Mouse (Mus musculus): ENCODE data around the gene Cwf19l1. TPM values are rescaled to one million over a fixed set of nuclear protein-coding genes. Genes with fewer than 3 reads are reported as not detected.

The Cwf19l1 gene
- polyA plus RNA-seq (2016; fragmentation: Nextera tagmentation; extraction: Ambion mirVana): 42.1 and 42.6 TPM in 2 replicates

DNA sequence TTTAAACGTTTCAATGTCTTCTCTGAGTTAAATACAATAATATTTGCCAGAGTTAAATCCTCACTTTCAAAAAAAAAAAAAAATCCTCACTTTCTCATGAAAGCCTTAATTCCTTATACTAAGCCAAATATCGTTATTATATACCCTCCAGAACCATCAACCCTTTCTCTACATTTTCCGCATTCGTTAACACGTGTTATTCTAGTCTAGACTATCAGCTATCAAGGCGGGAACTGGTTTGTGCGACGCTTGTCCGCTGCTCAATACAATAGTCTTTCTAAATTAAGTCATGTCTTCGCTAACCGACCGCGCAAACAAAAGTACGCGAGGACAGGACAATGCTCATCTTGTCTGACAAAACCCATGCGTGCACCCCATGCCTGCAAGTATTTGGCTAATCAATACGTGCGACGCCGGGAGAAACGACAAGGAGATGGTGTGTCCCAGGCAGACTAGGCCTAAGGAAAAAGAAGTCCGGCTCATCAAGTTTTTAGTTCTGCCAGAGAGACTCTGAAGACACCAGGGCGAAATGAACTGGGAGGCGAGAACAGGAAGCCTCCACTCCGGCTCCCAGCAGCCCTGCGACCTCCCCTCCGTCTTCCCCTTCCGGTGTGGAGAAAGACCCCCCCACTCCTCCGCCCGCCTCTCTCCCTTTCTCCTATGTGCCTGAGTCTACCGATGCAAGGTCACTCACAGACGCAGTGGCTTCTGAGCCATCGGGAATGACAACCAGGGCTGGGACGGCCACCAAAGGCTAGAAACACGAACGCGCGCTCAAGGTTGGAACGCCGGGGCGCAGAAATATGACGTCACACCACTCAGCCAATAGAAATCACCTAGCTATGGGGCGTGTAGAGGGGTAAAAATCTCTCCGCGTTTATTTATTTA lies at the start of gene Cwf19l1:
Gene Cwf19l1 (minus strand): TSS at position 805 of the 888 bp plus-strand sequence.
- Histone ChIP-seq H3K27ac (peak within 1 kb of the TSS; percentile 91), H3K27me3 (no peaks in the 10 kb centered on the region), H3K36me3 (peaks cover 36% of the 10 kb centered on the region), H3K9me3 (no peaks in the 10 kb centered on the region), H3K4me1 (peaks cover 6% of the 10 kb centered on the region), H3K4me3 (peak within 1 kb of the TSS; percentile 79), H3K9ac (peak within 1 kb of the TSS; percentile 74), H3K4me2 (replicated peaks) (peak within 1 kb of the TSS; percentile 64)
- WGBS: under 1% methylated on average over 45 of the region's 45 CpGs
- ATAC-seq (ENCODE audit: insufficient number of reproducible peaks, insufficient read depth, low FRiP score, low TSS enrichment): peak; percentile 69

DNA sequence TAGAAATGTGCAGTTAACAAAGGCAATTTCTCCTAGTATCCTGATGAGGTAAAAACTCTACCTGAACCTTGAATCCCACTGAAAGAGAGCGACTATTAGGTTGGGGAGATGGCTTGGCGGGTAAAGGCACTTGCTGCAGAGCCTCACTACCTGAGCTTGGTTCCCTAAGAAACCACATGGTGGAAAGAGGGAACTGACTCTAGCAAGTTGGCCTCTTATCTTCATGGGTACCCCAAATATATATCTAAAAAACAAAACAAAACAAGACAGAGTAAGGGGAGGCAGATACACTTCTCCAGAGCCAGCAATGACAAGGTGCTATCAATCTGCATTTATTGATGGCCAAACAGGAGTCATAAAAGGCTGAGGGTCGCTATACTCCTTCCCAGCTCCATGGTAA lies 48.3 kb upstream of the Cwf19l1 start:
- Histone ChIP-seq H3K4me1 (no peaks in the 10 kb centered on the region), H3K9ac (no peak overlapping the region), H3K27me3 (no peaks in the 10 kb centered on the region), H3K4me3 (no peak overlapping the region), H3K36me3 (no peaks in the 10 kb centered on the region), H3K9me3 (no peaks in the 10 kb centered on the region), H3K4me2 (replicated peaks) (no peak overlapping the region), H3K27ac (no peak overlapping the region)
- no peak for ATAC-seq (ENCODE audit: insufficient number of reproducible peaks, insufficient read depth, low FRiP score, low TSS enrichment)
- 74% methylated on average over 3 of the region's 3 CpGs for WGBS

- ATAC-seq (ENCODE audit: insufficient number of reproducible peaks, insufficient read depth, low FRiP score, low TSS enrichment): no peak
These were observed 44.8 kb upstream of the Cwf19l1 start for GRCm38 (mm10) chr19:44180502-44180901.

DNA sequence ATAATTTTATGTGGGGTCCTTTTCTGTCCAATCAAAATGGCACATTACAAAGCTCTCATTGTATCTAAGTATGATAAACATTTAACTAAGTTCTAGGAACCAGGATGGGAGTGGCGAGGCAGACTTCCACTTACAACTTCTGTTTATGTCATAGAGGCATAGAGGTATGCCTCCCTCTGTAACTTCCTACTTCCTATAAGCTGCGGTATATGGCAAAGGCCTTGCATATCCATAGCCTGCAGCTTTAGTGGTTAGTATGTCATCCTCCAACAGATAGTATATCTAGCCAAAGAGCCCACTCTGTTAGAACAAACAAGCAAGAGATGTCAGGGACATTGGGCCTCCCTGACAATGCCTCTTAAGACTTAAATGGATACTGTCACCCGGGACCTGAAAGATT lies 41.1 kb upstream of the Cwf19l1 start:
- no peak overlapping the region for H3K4me3 ChIP-seq
- 80% methylated on average over 3 of the region's 3 CpGs for WGBS
- no peak overlapping the region for H3K27ac ChIP-seq
- no peak overlapping the region for H3K4me2 ChIP-seq (replicated peaks)
- H3K9ac ChIP-seq: no peak overlapping the region
- ATAC-seq (ENCODE audit: insufficient number of reproducible peaks, insufficient read depth, low FRiP score, low TSS enrichment): no peak
- H3K36me3 ChIP-seq: no peaks in the 10 kb centered on the region
- H3K4me1 ChIP-seq: no peaks in the 10 kb centered on the region
- no peaks in the 10 kb centered on the region for H3K9me3 ChIP-seq
- H3K27me3 ChIP-seq: no peaks in the 10 kb centered on the region

More at GRCm38 (mm10) chr19:44180502-44180901, 44.8 kb upstream of the Cwf19l1 start:
- Histone ChIP-seq H3K27ac (no peak overlapping the region), H3K9ac (no peak overlapping the region), H3K4me3 (no peak overlapping the region), H3K27me3 (no peaks in the 10 kb centered on the region), H3K4me1 (no peaks in the 10 kb centered on the region), H3K4me2 (replicated peaks) (no peak overlapping the region), H3K9me3 (no peaks in the 10 kb centered on the region), H3K36me3 (no peaks in the 10 kb centered on the region)
- 86% methylated on average over 1 of the region's 1 CpGs for WGBS

GRCm38 (mm10) chr19:44174835-44175234 lies 39.2 kb upstream of the Cwf19l1 start:
- H3K9me3 ChIP-seq: no peaks in the 10 kb centered on the region
- no peak overlapping the region for H3K4me3 ChIP-seq
- H3K27ac ChIP-seq: no peak overlapping the region
- WGBS: 65% methylated on average over 8 of the region's 8 CpGs
- H3K4me1 ChIP-seq: no peaks in the 10 kb centered on the region
- no peak for ATAC-seq (ENCODE audit: insufficient number of reproducible peaks, insufficient read depth, low FRiP score, low TSS enrichment)
- no peak overlapping the region for H3K4me2 ChIP-seq (replicated peaks)
- no peak overlapping the region for H3K9ac ChIP-seq
- H3K36me3 ChIP-seq: no peaks in the 10 kb centered on the region
- no peaks in the 10 kb centered on the region for H3K27me3 ChIP-seq

- no peak overlapping the region for H3K27ac ChIP-seq
- ATAC-seq (ENCODE audit: insufficient number of reproducible peaks, insufficient read depth, low FRiP score, low TSS enrichment): no peak
- no peaks in the 10 kb centered on the region for H3K4me1 ChIP-seq
- no peak overlapping the region for H3K4me3 ChIP-seq
- WGBS: 10% methylated on average over 3 of the region's 3 CpGs
- H3K27me3 ChIP-seq: no peaks in the 10 kb centered on the region
- no peak overlapping the region for H3K4me2 ChIP-seq (replicated peaks)
- no peaks in the 10 kb centered on the region for H3K36me3 ChIP-seq
- no peaks in the 10 kb centered on the region for H3K9me3 ChIP-seq
- no peak overlapping the region for H3K9ac ChIP-seq
These were observed 25.8 kb upstream of the Cwf19l1 start for GRCm38 (mm10) chr19:44161515-44161914.

DNA sequence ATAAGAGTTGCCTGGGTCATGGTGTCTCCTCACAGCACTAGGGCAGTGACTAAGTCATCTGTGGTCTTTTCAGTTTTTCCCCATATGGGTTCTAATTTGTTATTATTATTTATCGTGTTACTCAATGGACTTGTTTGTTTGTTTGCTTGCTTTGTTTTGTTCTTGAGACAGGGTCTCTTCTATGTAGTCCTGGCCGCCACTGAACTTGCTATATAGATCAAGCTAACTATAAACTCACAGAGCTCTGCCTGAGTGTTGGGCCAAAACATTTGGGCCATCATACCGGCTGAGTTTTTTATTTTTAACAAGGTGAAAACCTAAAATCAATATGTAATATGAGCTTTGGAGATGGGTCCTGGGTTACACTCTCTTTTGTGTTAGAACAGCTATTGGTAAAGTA lies 23.7 kb upstream of the Cwf19l1 start:
- Histone ChIP-seq H3K4me3 (no peak overlapping the region), H3K4me1 (no peaks in the 10 kb centered on the region), H3K9me3 (no peaks in the 10 kb centered on the region), H3K36me3 (no peaks in the 10 kb centered on the region), H3K9ac (no peak overlapping the region), H3K4me2 (replicated peaks) (no peak overlapping the region), H3K27me3 (no peaks in the 10 kb centered on the region), H3K27ac (no peak overlapping the region)
- no peak for ATAC-seq (ENCODE audit: insufficient number of reproducible peaks, insufficient read depth, low FRiP score, low TSS enrichment)
- WGBS: 84% methylated on average over 3 of the region's 3 CpGs

- no peak for ATAC-seq (ENCODE audit: insufficient number of reproducible peaks, insufficient read depth, low FRiP score, low TSS enrichment)
- Histone ChIP-seq H3K27me3 (peaks cover 2% of the 10 kb centered on the region; the same call in 1 of the 2 replicates), H3K36me3 (no peaks in the 10 kb centered on the region), H3K4me3 (no peak overlapping the region), H3K27ac (no peak overlapping the region), H3K4me2 (replicated peaks) (no peak overlapping the region), H3K9ac (no peak overlapping the region), H3K9me3 (no peaks in the 10 kb centered on the region), H3K4me1 (no peaks in the 10 kb centered on the region)
- WGBS: 94% methylated on average over 10 of the region's 10 CpGs
These were observed 21.3 kb upstream of the Cwf19l1 start for GRCm38 (mm10) chr19:44157005-44157404.

GRCm38 (mm10) chr19:44153781-44154180 lies 18.1 kb upstream of the Cwf19l1 start:
- H3K4me3 ChIP-seq: no peak overlapping the region
- H3K9me3 ChIP-seq: no peaks in the 10 kb centered on the region
- H3K27ac ChIP-seq: no peak overlapping the region
- no peaks in the 10 kb centered on the region for H3K4me1 ChIP-seq
- H3K27me3 ChIP-seq: peaks cover 8% of the 10 kb centered on the region; the same call in 1 of the 2 replicates
- no peak for ATAC-seq (ENCODE audit: insufficient number of reproducible peaks, insufficient read depth, low FRiP score, low TSS enrichment)
- 85% methylated on average over 5 of the region's 5 CpGs for WGBS
- H3K36me3 ChIP-seq: no peaks in the 10 kb centered on the region
- no peak overlapping the region for H3K9ac ChIP-seq
- no peak overlapping the region for H3K4me2 ChIP-seq (replicated peaks)

DNA sequence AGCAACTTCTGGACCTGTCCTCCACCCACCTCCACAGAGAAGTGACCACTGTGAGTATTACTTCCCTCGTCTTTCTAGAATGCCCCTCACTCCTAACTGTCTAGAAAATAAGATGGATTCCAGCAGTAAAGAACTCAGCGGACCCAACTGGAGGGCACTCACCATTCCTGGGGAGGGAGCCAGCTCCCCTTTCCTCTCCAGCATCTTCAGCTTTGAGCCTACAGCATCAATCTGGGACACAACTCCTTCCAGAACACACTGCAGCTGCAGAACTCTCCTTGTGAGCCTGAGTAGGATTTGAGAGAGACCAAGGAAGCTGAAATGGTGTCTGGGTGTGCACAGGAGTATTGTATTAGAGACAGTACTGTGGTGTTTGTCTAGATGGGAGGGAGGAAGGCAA lies 13.3 kb upstream of the Cwf19l1 start:
- Histone ChIP-seq H3K27me3 (peaks cover 8% of the 10 kb centered on the region; the same call in 1 of the 2 replicates), H3K27ac (no peak overlapping the region), H3K4me3 (no peak overlapping the region), H3K4me1 (peaks cover 7% of the 10 kb centered on the region; the same call in 1 of the 2 replicates), H3K9ac (no peak overlapping the region), H3K36me3 (peaks cover 8% of the 10 kb centered on the region; the same call in 1 of the 2 replicates), H3K4me2 (replicated peaks) (no peak overlapping the region), H3K9me3 (no peaks in the 10 kb centered on the region)
- ATAC-seq (ENCODE audit: insufficient number of reproducible peaks, insufficient read depth, low FRiP score, low TSS enrichment): no peak
- WGBS: 78% methylated on average over 2 of the region's 2 CpGs

DNA sequence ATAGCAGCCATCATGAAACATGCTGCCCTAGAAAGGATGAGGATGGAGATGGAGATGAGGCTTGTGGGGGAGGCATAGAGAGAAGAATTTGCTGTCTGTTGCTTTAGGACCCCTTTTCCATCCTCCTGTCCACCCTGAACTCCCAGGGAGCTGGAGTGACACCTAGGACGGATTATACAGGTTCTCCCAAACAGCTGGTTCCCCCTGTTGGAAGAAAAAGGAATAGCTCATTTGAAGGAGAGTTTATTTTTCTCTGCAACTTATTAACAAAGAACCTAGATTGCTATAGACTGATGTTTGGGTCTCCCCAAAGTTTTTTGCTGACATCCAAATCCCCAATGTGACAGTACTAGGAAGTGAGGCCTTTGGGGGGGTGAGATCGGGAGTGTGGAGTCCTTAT lies 12.7 kb upstream of the Cwf19l1 start:
- Histone ChIP-seq H3K36me3 (peaks cover 12% of the 10 kb centered on the region; the same call in 1 of the 2 replicates), H3K4me3 (no peak overlapping the region), H3K27ac (no peak overlapping the region), H3K4me2 (replicated peaks) (no peak overlapping the region), H3K4me1 (peaks cover 7% of the 10 kb centered on the region; the same call in 1 of the 2 replicates), H3K27me3 (peaks cover 8% of the 10 kb centered on the region; the same call in 1 of the 2 replicates), H3K9me3 (no peaks in the 10 kb centered on the region), H3K9ac (no peak overlapping the region)
- WGBS: 33% methylated on average over 2 of the region's 2 CpGs
- ATAC-seq (ENCODE audit: insufficient number of reproducible peaks, insufficient read depth, low FRiP score, low TSS enrichment): no peak

DNA sequence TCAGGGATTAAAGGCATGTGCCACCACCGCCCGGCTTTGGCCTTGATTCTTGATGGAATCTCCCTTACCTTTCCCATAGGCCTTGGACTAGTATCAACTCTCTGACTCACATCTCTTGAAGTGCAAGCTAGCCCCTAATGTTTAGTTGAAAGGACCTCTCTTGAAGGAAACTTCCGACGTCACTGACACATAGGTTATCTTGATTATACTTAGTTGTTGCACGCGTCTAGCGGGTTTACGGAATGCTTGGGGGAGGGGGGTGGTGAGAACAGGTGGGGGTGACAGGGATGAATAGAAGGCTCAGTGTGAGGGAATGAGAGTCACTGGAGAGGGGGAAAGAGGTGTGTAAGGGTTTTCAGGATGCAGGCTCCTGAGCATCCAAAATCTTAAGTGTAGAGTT lies 11.3 kb upstream of the Cwf19l1 start:
- 95% methylated on average over 8 of the region's 8 CpGs for WGBS
- ATAC-seq (ENCODE audit: insufficient number of reproducible peaks, insufficient read depth, low FRiP score, low TSS enrichment): no peak

More for the DNA sequence above, 11.3 kb upstream of the Cwf19l1 start:
- Histone ChIP-seq H3K4me2 (replicated peaks) (no peak overlapping the region), H3K36me3 (peaks cover 24% of the 10 kb centered on the region), H3K27me3 (peaks cover 5% of the 10 kb centered on the region; the same call in 1 of the 2 replicates), H3K9me3 (no peaks in the 10 kb centered on the region), H3K4me3 (no peak overlapping the region), H3K27ac (no peak overlapping the region), H3K9ac (no peak overlapping the region), H3K4me1 (peaks cover 7% of the 10 kb centered on the region; the same call in 1 of the 2 replicates)

Data from embryonic facial prominence, embryonic 12.5 days (tissue).